Mouse (Mus musculus): Measurements from ENCODE around the gene Ngrn.

Ngrn gene

DNA sequence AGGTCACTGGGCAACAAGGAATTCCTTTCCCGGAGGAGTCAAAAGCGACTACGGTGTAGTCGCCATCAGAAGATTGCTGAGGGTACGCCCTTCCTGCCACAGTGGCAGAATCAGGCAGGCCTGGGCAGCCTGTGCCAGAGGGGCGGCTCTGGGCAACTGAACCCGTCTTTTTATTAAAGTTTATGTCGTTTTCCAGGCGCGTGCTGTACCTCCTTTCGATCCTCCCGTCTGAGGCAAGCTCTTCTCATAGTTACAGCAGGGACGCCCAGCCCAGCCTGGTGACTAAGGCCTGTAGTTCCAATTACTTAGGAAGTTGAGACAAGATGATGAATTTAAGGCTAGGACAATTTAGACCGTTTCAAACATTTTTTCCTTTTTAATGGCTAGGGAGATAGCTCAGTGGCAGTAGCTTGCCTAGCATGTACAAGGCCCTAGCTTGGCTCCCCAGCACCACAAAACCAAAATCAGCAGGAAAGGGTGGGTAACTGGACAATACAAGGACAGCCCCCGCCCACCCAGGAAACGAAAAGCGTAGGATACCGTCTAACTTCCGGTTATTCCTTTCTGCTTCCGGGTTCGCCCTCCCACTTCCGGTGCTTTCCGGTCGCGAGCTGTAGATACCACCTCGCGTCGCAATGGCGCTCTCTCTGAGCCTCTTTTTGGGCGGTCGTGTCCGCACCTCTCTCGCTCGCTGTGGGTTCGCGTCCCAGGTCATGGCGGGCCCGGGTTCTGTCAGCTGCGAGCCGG is at the start of gene Ngrn:
Ngrn (plus strand) TSS at position 591 of the 747 bp plus-strand sequence.
- peak; percentile 62 to 76 for DNase-seq (ENCODE audit: low spot score in 2 of 2)

DNA sequence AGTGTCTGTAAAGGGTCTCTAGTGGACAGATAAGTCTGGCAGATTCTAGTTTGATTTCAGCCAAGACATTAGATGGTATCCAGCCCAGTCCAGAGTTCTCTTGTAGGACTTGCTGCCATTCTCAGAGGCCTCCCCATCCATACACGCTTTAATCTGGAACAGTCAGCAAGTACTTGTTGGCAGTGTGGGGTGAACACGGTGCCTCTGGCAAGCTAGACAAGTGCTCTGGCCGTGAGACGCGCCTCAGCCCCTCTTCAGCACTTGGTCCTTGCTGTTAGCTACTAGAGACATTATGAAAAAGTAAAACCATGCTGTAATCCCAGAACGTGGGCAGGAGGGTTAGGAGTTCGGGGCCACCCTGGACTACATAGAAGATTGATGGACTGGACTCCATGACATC is 47.4 kb upstream of the Ngrn start:
- no peak for DNase-seq (ENCODE audit: low spot score in 2 of 2)

DNA sequence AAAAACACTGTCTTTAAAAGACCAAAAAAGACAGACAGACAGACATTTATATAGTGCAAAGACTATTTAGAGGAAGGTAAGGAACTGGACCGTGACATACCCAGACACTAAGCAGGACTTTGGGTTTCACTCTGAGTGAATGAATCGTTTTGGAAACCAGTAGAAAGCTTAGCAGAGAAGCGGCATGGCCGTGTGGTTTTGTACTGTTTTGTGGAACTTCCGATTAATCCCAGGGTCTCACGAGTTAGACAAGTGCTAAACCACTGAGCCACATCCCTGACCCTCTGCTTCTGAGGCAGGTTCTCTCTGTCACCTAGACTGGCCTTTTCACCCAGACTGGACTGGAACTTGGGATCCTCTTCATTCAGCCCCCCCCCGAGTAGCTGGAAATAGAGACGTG is 46.6 kb upstream of the Ngrn start:
- no peak for DNase-seq (ENCODE audit: low spot score in 2 of 2)

DNA sequence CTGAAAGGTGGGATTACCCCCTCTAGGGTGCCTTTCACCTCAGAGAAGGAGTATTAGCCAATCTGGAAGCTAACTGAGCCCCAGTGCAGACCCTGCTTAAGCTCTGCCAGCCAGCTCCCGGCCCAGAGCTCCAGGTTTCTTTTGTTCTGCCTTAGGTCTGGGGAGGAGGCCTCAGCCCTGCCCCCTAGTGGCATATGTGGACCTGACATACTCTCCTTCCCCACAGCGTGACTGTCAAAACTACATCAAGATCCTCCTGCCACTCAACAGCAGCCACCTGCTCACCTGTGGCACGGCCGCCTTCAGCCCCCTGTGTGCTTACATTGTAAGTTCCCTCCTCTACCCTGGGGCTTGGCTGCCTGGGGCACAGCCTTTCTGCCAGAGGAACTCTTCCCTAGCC is 45.6 kb upstream of the Ngrn start:
- DNase-seq (ENCODE audit: low spot score in 2 of 2): peak; percentile 70 to 84

DNA sequence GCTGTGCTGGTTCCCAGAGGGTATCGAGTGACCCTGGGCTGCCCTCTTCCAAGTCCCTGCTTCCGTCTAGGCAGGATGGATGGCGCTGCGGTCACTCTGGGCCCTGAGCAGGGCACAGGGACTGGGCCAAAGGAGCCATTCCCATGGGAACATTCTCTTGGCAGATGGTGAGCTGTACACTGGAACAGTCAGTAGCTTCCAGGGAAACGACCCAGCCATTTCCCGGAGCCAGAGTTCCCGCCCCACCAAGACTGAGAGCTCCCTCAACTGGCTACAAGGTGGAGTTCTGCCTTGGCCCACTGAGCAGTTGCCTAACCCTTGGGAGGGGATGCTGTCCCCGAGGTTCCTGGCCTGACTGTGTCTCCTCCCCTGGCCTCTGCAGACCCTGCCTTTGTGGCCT is 44.4 kb upstream of the Ngrn start:
- DNase-seq (ENCODE audit: low spot score in 2 of 2): no peak

DNA sequence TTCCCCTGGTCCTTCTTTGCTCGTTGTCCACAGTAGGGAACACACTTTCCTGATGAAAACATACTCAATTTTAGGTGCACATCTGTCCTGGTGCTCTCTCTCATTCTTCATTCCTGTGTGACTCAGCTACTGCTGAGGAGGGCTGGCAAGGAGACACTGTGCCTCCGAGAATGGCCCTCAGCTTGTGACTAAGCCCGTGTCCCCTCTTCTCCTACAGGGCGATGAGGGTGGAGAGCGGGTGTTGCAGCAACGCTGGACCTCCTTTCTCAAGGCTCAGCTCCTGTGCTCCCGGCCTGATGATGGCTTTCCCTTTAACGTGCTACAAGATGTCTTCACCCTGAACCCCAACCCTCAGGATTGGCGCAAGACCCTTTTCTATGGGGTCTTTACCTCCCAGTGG is 42.3 kb upstream of the Ngrn start:
- peak in 1 of 2 experiments; percentile 4 for DNase-seq (ENCODE audit: low spot score in 2 of 2)

DNA sequence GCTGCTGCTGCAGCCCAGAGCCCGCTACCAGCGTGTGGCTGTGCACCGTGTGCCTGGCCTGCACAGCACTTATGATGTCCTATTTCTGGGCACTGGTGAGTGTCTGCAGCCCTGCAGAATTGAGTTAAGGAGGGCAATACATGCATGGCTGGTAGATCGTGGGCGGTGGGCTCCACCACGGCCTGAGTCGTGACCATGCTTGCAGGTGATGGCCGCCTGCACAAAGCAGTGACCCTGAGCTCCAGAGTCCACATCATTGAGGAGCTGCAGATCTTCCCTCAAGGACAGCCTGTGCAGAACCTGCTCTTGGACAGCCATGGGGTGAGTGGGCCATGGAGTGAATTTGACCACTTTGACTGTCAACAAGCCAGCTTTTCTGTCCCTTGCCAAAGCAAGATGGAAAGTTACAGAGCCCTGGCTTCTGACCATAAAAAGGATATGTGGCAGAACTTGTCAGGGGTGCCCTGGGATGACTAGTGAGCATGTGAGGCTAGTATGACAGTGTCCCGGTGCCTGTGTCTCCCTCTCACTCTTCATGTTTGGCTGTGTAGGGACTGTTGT is 40.7 kb upstream of the Ngrn start:
- DNase-seq (ENCODE audit: low spot score in 2 of 2): no peak

DNA sequence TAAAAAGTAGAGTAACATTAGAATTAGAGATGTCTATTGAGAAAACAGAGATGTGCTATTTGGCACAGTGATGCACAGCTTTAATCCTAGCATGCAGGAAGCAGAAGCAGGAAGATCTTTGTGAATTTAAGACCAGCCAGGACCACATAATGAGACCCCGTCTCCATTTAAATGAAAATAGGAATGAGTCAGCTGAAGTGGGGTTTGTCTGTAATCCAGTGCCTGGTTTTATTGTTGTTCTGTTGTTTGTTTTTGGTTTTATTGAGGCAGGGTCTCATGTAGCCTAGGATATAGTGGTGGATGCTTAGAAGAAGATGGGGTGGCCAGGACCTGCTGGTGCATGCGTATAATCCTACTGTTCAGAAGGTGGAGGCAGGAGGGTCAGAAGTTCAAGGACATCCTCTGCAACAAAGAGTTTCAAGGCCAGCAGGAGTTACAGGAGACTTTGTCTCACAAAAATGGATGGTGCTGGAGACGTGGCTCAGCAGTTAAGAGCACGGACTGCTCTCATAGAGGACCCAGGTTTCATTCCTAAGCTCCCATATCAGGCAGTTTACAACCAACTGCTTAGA is 39.8 kb upstream of the Ngrn start:
- DNase-seq (ENCODE audit: low spot score in 2 of 2): no peak

DNA sequence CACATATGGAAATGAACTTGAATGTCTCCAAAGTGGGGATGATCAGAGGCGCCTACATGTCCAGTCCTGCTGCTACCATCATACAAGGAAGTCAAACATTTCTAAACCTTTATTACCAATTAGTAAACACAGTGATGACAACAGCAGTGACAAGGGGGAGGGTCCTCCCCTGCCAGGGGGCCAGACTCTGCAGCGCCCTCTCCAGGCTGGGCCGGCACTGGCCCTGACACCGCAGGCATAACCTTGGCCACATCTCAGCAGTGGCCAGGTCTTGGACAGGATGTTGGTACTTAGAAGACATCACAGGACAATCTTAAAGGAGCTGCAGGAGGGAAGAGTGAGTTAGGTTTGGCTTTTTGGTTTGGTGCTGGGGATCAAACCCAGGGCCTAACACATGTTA is 34.0 kb upstream of the Ngrn start:
- no peak for DNase-seq (ENCODE audit: low spot score in 2 of 2)

DNA sequence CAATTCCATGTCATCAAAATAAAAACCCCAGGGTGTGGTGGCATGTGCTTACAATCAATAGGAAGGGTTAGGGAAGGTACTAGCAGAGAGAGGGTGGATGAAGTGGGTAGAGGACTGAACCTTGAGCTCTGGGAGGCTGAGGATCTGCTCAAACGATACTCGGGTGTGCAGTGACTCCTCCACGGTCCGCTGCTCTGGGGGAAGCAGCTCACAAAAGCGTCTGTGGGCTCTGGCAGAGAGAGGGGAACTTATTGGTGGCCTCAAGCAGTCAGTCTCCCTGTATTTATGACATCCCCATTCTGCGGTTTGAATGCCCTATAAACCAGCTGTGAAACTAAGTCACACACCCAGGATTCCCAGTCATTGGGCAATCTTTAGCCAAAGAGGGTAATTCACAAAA is 30.8 kb upstream of the Ngrn start:
- no peak for DNase-seq (ENCODE audit: low spot score in 2 of 2)

DNA sequence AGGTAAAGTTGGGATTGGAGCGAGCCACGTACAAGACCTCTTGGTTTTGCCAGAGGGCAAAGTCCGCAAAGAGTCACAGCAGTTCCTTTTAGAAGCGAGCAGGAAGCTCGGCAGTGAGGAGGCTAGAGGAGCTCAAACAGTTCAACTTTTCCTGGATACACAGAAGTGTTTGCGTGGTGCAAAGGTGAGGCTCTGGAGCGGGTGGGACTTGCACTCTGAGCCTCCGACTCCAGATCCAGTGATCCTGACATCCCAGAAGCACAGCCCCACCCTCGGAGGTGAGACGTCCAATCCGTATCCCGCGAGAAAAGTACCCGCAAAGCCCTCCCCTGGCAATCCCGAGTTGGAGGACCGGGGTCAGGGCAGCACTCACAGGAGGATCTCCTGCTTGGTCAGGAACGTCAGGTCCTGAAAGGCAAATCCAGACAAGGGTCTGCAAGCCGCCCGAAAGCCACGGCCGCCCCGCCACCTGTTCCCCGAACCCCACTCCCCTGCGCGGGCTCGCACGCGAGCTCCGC is 29.0 kb upstream of the Ngrn start:
- no peak for DNase-seq (ENCODE audit: low spot score in 2 of 2)

DNA sequence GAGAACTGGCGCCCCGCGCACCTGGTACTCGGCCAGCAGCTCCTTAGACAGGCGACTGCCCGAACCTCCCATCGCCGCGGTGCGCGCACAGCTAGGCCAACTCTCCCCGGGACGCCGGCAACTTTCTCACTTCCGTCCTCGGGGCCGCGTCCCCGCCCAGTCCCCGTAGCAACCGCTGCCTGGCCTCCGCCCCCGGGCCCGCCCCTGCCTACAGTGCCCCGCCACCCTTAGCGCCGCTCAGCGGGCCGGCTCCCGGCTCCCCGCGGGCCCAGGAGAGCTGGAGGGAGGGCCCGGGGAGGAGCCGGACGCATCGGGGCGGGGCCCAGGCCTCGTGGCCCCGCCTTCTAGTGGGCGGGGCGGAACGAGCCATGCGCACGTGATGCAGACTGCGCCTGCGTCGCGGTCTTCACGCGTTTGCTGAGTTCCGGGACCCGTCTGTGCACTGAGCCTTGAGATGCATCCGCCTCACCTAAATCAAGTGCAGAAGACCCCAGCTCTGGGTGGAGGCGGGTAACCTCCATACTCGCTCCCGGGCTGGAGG is 28.5 kb upstream of the Ngrn start, which contains the start of the genes Cib1 and Gdpgp1:
Cib1 (minus strand) TSS at position 325 of the 541 bp plus-strand sequence.
Gdpgp1 (plus strand) TSS at position 377 of the 541 bp plus-strand sequence.
- peak; percentile 98 for DNase-seq (ENCODE audit: low spot score in 2 of 2)

DNA sequence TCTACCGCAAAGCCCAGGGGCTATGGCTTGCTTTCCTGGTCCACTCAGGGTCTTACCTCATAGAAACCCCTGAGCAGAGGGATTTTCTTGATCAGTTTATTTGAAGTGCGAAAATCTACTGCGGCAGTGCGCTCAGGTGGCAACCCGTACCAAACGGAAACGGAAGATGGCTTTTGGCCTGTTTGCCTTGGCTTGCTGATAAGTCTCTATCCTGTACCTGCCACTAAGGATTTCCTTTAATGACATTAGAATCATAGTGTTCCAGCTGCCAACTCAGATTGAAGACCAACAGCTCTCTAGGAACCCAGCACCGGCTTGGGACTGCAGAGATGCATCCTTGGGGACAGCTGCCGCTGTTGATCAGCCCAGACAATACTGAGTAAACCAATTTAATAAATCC is 27.2 kb upstream of the Ngrn start:
- no peak for DNase-seq (ENCODE audit: low spot score in 2 of 2)

DNA sequence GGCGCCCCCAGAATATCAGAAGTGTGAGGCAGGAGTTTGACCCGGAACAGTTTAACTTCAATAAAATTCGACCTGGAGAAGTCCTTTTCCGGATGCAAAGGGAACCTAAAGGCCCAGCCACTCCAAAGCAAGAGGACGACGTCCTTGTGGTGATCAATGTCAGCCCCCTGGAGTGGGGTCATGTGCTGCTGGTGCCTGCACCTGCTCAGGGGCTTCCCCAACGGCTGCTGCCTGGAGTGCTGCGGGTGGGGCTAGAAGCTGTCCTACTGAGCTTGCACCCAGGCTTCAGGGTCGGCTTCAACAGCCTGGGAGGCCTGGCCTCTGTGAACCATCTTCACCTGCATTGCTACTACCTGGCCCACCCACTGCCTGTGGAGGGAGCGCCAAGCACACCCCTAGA is 22.5 kb upstream of the Ngrn start:
- no peak for DNase-seq (ENCODE audit: low spot score in 2 of 2)

DNA sequence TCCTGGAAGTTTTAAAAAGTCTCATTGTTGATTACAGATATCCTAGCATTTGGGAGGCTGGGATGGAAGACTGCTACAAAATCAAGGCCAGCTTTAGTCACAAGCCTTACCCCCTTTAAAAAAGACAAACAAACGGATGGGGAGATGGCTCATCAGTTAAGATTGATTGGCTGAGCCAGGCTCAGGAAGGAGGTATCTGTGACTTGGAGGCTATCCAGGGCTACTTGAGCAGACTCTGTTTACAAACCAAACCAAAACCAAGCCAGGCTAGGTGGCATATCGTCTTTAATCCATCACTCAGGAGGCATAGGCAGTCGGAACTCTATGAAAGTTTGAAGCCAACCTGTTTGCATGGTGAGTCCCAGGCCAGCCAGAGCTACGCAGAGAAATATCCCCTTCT is 19.4 kb upstream of the Ngrn start:
- DNase-seq (ENCODE audit: low spot score in 2 of 2): no peak

DNA sequence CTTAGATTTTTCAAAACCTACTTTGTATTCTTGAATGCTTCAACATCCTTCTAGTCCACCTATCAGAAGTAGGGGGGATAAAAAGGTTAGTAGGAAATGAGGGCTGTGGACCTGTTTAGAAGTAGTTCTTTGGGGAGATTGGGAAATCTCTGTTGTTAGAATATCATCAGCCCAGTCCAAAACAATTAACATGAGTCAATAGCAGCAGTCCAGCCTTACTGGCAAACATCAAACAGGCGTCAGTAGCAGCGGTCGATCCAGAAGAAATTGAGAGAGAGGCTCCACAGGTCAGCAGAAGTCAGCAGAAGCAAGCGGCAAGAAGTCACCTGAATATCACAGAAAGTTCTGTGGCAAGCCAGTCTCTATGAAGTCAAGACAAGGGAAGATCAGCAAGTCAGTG is 16.2 kb upstream of the Ngrn start:
- no peak for DNase-seq (ENCODE audit: low spot score in 2 of 2)

DNA sequence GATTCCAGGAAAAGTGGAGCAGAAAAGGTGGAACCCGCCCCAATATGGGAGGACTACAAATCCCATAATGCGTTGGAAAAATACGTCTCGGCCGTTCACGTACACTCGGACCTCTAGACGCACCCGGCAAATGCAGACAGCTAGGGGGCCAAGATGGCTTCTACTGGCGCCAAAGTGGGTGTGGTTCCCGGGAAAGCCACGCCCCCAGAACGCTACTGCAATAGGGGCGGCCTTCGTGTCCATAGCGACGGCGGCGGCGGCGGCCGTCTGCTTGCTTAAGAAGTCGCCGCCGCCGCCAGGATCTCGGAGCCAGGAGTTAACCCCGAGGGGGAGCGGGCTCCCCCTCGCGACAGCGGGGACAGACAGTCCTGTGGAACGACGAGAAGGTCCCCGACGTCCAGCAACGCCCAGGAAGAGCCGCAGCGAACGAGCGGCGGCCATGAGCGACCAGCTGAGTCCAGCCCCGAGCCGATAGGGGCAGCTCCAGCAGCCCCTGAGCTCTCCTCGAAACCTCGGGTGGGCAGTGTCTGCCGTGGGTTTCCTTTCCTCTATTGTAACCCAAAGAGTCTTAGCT is 14.8 kb upstream of the Ngrn start, which contains the start of gene Ttll13:
Ttll13 (plus strand) TSS at position 229 of the 574 bp plus-strand sequence.
- DNase-seq (ENCODE audit: low spot score in 2 of 2): peak; percentile 96

DNA sequence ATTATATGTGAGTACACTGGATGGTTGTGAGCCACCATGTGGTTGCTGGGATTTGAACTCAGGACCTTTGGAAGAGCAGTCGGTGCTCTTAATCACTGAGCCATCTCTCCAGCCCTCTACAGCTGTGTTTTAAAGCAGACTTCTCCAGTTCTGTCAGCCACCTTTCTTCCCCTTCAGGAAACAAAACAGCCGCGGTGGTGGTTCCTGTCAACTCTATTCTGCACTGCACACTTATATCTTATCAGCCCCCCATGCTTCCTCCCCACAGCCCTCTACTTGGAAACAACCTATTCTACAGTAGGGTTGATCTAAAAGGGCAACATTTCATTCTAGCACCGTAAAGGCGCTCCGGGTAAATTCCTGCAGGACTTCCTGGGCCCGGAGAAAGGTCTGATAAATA is 14.2 kb upstream of the Ngrn start:
- DNase-seq (ENCODE audit: low spot score in 2 of 2): no peak

DNA sequence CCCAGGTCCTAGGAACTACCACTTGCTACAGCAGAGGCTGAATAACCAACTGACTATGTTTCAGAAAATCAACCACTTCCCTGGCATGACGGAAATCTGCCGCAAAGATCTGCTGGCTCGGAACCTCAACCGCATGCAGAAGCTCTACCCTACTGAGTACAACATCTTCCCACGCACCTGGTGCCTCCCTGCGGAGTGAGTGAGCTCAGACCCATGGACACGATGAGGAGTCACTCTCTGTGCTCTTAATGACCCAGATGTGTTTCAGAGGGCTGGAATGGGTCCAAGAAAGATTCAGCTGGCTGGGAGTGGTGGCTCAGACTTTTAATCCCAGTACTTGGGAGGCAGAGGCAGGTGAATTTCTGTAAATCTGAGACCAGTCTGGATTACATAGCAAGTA is 8.6 kb upstream of the Ngrn start:
- no peak for DNase-seq (ENCODE audit: low spot score in 2 of 2)

DNA sequence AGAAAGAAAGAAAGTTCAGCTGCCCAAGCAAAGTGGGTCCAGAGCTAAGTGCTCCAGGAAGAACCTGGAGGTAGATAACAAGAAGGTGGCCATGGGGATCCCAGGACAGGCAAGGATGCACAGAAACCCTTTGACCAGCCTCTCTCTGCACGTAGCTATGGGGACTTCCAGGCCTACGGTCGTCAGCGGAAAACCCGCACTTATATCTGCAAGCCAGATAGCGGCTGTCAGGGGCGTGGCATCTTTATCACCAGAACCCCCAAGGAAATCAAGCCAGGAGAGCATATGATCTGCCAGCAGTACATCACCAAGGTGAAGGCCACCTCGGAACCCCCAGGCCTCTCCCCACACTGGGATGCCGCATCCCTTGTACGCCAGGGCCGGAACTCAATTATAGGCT is 8.1 kb upstream of the Ngrn start:
- DNase-seq (ENCODE audit: low spot score in 2 of 2): no peak

DNA sequence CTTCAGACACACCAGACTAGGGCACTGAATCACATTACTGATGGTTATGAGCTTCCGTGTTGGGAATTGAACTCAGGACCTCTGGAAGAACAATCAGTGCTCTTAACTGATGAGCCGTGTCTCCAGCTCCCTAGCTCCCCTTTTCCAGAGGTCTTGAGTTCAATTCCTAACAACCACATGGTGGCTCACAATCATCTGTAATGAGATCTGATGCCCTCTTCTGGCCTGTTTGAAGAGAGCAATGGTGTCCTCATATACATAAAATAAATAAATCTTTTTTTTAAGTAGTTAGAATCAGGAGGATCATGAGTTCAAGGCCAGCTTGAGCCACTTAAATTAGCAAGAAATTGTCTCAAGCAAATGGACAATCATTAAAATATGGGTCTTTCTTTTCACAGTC is 5.0 kb upstream of the Ngrn start:
- DNase-seq (ENCODE audit: low spot score in 2 of 2): no peak

DNA sequence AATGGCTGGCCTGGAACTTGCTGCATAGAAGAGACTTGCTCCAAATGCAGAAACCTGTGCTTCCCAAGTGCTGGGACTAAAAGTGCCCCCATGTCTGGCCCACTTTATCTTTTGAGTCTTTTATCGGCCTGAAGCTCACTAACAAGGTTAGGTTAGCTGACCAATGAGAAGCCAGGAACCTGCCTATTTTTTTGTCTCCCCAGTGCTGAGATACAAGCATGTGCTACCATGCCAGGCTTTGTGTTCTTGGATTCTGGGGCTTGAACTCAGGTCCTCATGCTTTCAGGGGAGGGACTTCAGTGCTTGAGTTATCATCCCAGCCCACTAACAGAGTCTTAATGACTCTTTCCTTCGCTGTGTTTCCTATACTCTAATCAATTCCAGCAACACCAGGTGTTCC is 3.3 kb upstream of the Ngrn start:
- DNase-seq (ENCODE audit: low spot score in 2 of 2): no peak
